Mouse (Mus musculus) forebrain, embryonic 11.5 days (tissue): ENCODE measurements around the gene Atxn1. TPM values are rescaled to one million over a fixed set of nuclear protein-coding genes. Genes with fewer than 3 reads are reported as not detected.

Source experiments
- ATAC-seq: fragments of 200-750 bp; cut with Nextera tagmentation; replicated peaks from 2 replicates; pipeline ENCODE4 v1.8.0; 2017; ENCODE audit warnings: moderate TSS enrichment; ENCODE audit not compliant: low FRiP score
- DNase-seq: peaks from one replicate; pipeline ENCODE4 v3.0.0-alpha.2; 2017; ENCODE audit warnings: low spot score
- H3K27ac ChIP-seq: fragments of 300-500 bp; sonication (generic); 2 replicates; pipeline ENCODE4 v1.5.1; 2014; ENCODE audit warnings: low read depth, low read length
- H3K27me3 ChIP-seq: fragments of 300-500 bp; sonication (generic); 2 replicates; pipeline ENCODE4 v1.6.1; 2014; ENCODE audit warnings: mild to moderate bottlenecking, low read length, mixed read lengths; ENCODE audit not compliant: control insufficient read depth, insufficient read depth
- H3K36me3 ChIP-seq: fragments of 300-500 bp; sonication (generic); 2 replicates; pipeline ENCODE4 v1.6.1; 2014; ENCODE audit warnings: mild to moderate bottlenecking, low read length, moderate library complexity, mixed read lengths; ENCODE audit not compliant: control insufficient read depth, insufficient read depth
- H3K4me1 ChIP-seq: fragments of 300-500 bp; sonication (generic); replicated peaks from 2 replicates; pipeline ENCODE4 v1.6.1; 2014; ENCODE audit warnings: low read length, mixed read lengths; ENCODE audit not compliant: control insufficient read depth, insufficient read depth
- H3K4me2 ChIP-seq: fragments of 300-500 bp; sonication (generic); 2 replicates; pipeline ENCODE4 v1.6.1; 2014; ENCODE audit warnings: low read depth, mild to moderate bottlenecking, low read length, moderate library complexity, mixed read lengths; ENCODE audit not compliant: severe bottlenecking
- H3K4me3 ChIP-seq: fragments of 300-500 bp; sonication (generic); 2 replicates; pipeline ENCODE4 v1.5.1; 2014; ENCODE audit warnings: low read depth, low read length
- H3K9ac ChIP-seq: fragments of 300-500 bp; sonication (generic); 2 replicates; pipeline ENCODE4 v1.6.1; 2014; ENCODE audit warnings: low read length
- H3K9me3 ChIP-seq: fragments of 300-500 bp; sonication (generic); 2 replicates; pipeline ENCODE4 v1.6.1; 2016; ENCODE audit warnings: low read length, mixed read lengths; ENCODE audit not compliant: control insufficient read depth
- WGBS: fragments of 180-500 bp; shearing (Covaris S2); extraction: QIAGEN DNeasy Blood & Tissue Kit; methylation state at CpG from one replicate; pipeline ENCODE4 v1.1.7; 2014; 5-methylcytosine and 5-hydroxymethylcytosine counted together
- polyA plus RNA-seq: library from polyadenylated mRNA; unstranded; fragments of >200 nt; fragmentation: Nextera tagmentation; extraction: Ambion mirVana; gene quantifications from 2 replicates; pipeline ENCODE4 v1.2.1, GENCODE M21; 2014

Gene Atxn1
- polyA plus RNA-seq, 1 experiment from 2014 or later, result 3.3 TPM

GRCm38 (mm10) chr13:45875686-45876367, 89.0 kb downstream of the Atxn1 start:
- DNase-seq (no peak), ATAC-seq (no peak)
- Histone ChIP-seq H3K9ac (no peak overlapping the region), H3K4me1 (no peaks in the 10 kb centered on the region), H3K36me3 (no peaks in the 10 kb centered on the region), H3K27me3 (no peaks in the 10 kb centered on the region), H3K9me3 (no peaks in the 10 kb centered on the region), H3K27ac (no peak overlapping the region), H3K4me2 (no peak overlapping the region), H3K4me3 (no peak overlapping the region)
- 80% methylated on average over 6 of the region's 6 CpGs for WGBS

- Histone ChIP-seq H3K36me3 (no peaks in the 10 kb centered on the region), H3K4me1 (no peaks in the 10 kb centered on the region), H3K4me2 (no peak overlapping the region), H3K9me3 (no peaks in the 10 kb centered on the region), H3K9ac (no peak overlapping the region), H3K27me3 (no peaks in the 10 kb centered on the region), H3K27ac (no peak overlapping the region), H3K4me3 (no peak overlapping the region)
- WGBS, result 91% methylated on average over 4 of the region's 4 CpGs
- ATAC-seq (no peak), DNase-seq (no peak)
Measured at GRCm38 (mm10) chr13:45874196-45874595, 90.6 kb downstream of the Atxn1 start.

- Histone ChIP-seq H3K27me3 (no peaks in the 10 kb centered on the region), H3K4me2 (no peak overlapping the region), H3K9ac (no peak overlapping the region), H3K4me1 (no peaks in the 10 kb centered on the region), H3K36me3 (no peaks in the 10 kb centered on the region), H3K9me3 (no peaks in the 10 kb centered on the region), H3K27ac (no peak overlapping the region), H3K4me3 (no peak overlapping the region)
- ATAC-seq, result no peak
- DNase-seq, result no peak
- WGBS, result 94% methylated on average over 7 of the region's 7 CpGs
Measured at GRCm38 (mm10) chr13:45872966-45873365, 91.8 kb downstream of the Atxn1 start.

- Histone ChIP-seq H3K36me3 (no peaks in the 10 kb centered on the region), H3K4me3 (no peak overlapping the region), H3K9ac (no peak overlapping the region), H3K4me1 (no peaks in the 10 kb centered on the region), H3K4me2 (no peak overlapping the region), H3K27me3 (no peaks in the 10 kb centered on the region), H3K27ac (no peak overlapping the region), H3K9me3 (no peaks in the 10 kb centered on the region)
- no peak for ATAC-seq
- no peak for DNase-seq
- 86% methylated on average over 14 of the region's 14 CpGs for WGBS
Measured at GRCm38 (mm10) chr13:45872041-45872746, 92.6 kb downstream of the Atxn1 start.

GRCm38 (mm10) chr13:45871554-45871953, 93.3 kb downstream of the Atxn1 start:
- Histone ChIP-seq H3K27ac (no peak overlapping the region), H3K4me2 (no peak overlapping the region), H3K9me3 (no peaks in the 10 kb centered on the region), H3K36me3 (no peaks in the 10 kb centered on the region), H3K27me3 (no peaks in the 10 kb centered on the region), H3K4me3 (no peak overlapping the region), H3K4me1 (no peaks in the 10 kb centered on the region), H3K9ac (no peak overlapping the region)
- ATAC-seq, result no peak
- 74% methylated on average over 7 of the region's 7 CpGs for WGBS
- DNase-seq, result no peak

- Histone ChIP-seq H3K4me3 (no peak overlapping the region), H3K9ac (no peak overlapping the region), H3K36me3 (no peaks in the 10 kb centered on the region), H3K4me1 (no peaks in the 10 kb centered on the region), H3K4me2 (no peak overlapping the region), H3K9me3 (no peaks in the 10 kb centered on the region), H3K27ac (no peak overlapping the region), H3K27me3 (no peaks in the 10 kb centered on the region)
- DNase-seq (no peak), ATAC-seq (no peak)
- 89% methylated on average over 8 of the region's 8 CpGs for WGBS
Measured at GRCm38 (mm10) chr13:45868886-45869285, 95.9 kb downstream of the Atxn1 start.

- H3K36me3 ChIP-seq, result no peaks in the 10 kb centered on the region
- H3K4me1 ChIP-seq, result no peaks in the 10 kb centered on the region
- WGBS, result 91% methylated on average over 14 of the region's 14 CpGs
- no peak overlapping the region for H3K9ac ChIP-seq
- H3K27ac ChIP-seq, result no peak overlapping the region
- no peaks in the 10 kb centered on the region for H3K9me3 ChIP-seq
- no peak for DNase-seq
- no peak overlapping the region for H3K4me3 ChIP-seq
- no peak for ATAC-seq
- no peak overlapping the region for H3K4me2 ChIP-seq
- no peaks in the 10 kb centered on the region for H3K27me3 ChIP-seq
Measured at GRCm38 (mm10) chr13:45867273-45867672, 97.5 kb downstream of the Atxn1 start.

GRCm38 (mm10) chr13:45866615-45867245, 98.1 kb downstream of the Atxn1 start:
- Histone ChIP-seq H3K9ac (no peak overlapping the region), H3K4me1 (no peaks in the 10 kb centered on the region), H3K4me2 (no peak overlapping the region), H3K27ac (no peak overlapping the region), H3K4me3 (no peak overlapping the region), H3K9me3 (no peaks in the 10 kb centered on the region), H3K27me3 (no peaks in the 10 kb centered on the region), H3K36me3 (no peaks in the 10 kb centered on the region)
- DNase-seq (no peak), ATAC-seq (no peak)
- 91% methylated on average over 8 of the region's 8 CpGs for WGBS
